Mouse (Mus musculus): Measurements from ENCODE around the gene Klhdc10.

DNA sequence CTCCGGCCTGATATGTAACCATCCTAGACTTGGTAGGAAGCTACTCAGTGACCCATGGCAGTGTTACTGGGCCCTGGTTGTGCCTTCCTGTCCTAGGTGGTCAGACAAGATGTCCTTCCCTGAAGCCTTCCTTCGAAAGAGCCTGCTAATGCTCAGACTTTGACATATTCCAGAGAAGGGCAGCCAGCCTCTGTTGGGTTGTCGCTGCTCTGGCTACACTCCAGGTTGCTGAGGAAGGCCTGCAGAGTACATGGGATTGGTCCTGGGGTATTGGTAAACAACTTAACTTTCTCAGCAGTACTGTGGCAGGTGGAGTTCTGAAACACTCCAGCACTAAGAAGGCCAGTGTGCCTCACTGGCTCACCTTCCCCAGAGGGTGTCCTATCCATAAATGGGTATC is 77.8 kb downstream of the Klhdc10 start:
- no peak for TF ChIP-seq CTCF (IDR thresholded peaks at IDR 0.05; ENCODE audit: borderline replicate concordance, insufficient read depth, low read depth, low read length)
- no peak for TF ChIP-seq POLR2A (IDR thresholded peaks at IDR 0.05; ENCODE audit: borderline replicate concordance, insufficient read depth, low read length)

Measured in cerebellum, adult 2 months (tissue).